Mouse (Mus musculus): ENCODE measurements around the gene Gnpat.

DNA sequence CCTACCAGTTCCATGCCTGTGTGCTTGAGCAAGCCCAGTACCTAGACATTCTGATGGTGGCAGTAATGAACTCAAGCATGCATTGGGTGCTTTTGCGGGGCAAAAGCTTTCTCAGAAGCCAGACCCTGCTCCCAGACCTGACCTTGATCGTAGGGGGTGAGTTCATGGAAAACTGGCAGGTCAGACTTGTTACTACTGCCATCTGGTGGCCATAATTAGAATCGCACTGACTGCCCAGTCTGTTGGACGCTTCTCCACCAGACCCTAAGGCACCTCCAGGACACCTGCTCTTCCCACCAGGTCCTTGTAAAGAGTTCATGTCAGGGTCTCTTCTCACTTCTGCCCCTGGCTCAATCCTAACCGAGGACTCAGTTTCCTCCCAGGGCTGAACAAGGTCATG is 35.4 kb upstream of the Gnpat start:
- TF ChIP-seq JUND (IDR thresholded peaks at IDR 0.05; ENCODE audit: low read depth, low read length) (no peak), CTCF (IDR thresholded peaks at IDR 0.05 in 2 of 3, conservative IDR thresholded peaks at IDR 0.05 in 1 of 3; ENCODE audit: control insufficient read depth in 1 of 3, insufficient read depth in 1 of 3, low read depth in 2 of 3, low read length in 3 of 3, poor library complexity in 1 of 3, severe bottlenecking in 1 of 3) (peak; percentile 75 to 97 (median 84)), USF2 (IDR thresholded peaks at IDR 0.05; ENCODE audit: borderline replicate concordance in 1 of 2, insufficient read depth in 1 of 2, low read depth in 1 of 2, low read length in 2 of 2) (no peak), POLR2A (IDR thresholded peaks at IDR 0.05; ENCODE audit: control insufficient read depth in 1 of 2, insufficient read depth in 1 of 2, low read depth in 1 of 2, low read length in 2 of 2, poor library complexity in 1 of 2) (no peak), ZMIZ1 (IDR thresholded peaks at IDR 0.05; ENCODE audit: low read depth, low read length) (no peak), ZKSCAN1 (IDR thresholded peaks at IDR 0.05; ENCODE audit: low read depth, low read length) (no peak), POLR2AphosphoS2 (IDR thresholded peaks at IDR 0.05; ENCODE audit: low read length) (no peak), CHD2 (IDR thresholded peaks at IDR 0.05; ENCODE audit: low read length) (no peak), POLR2AphosphoS5 (IDR thresholded peaks at IDR 0.05; ENCODE audit: borderline replicate concordance, low read depth, low read length) (no peak), ELF1 (IDR thresholded peaks at IDR 0.05; ENCODE audit: low read depth, low read length) (no peak), GATA1 (IDR thresholded peaks at IDR 0.05; ENCODE audit: low read depth, low read length) (no peak)

All from MEL (cell line).